Mouse (Mus musculus): ENCODE results near the gene Atg101. TPM values are rescaled to one million over a fixed set of nuclear protein-coding genes. Genes with fewer than 3 reads are reported as not detected.
A peak's percentile ranks its signal among the peaks of the same experiment; 100 is the strongest.

Atg101 gene
- polyA plus RNA-seq, 2 experiments, result 47.2 to 56.0 TPM

DNA sequence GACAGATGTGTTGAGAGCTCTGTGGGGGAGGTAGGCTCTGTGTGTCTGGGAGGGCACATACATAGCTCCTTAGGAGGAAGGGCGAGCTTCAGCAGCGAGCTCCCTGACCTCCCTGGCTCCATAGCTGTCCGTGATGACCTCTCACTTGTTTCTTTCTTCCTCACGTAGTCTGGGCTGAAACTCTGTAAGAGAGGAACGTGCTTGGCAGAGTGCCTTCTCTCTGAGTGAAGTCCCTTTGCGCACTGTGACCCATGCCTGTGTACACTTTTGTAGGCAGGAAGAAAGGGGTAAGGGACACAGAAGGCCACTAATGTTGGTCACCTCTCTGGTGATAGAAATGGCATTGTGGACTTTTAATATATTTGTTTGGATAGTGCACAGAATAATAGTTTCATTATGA is 3.3 kb downstream of the Atg101 start:
- H3K36me3 ChIP-seq (ENCODE audit: control insufficient read depth, insufficient read depth, low read length), result peaks cover 54% of the 10 kb centered on the region
- H3K4me1 ChIP-seq (ENCODE audit: control insufficient read depth, insufficient read depth, low read length), result peaks cover 10% of the 10 kb centered on the region; the same call in 1 of the 2 replicates
- no peak overlapping the region for H3K27ac ChIP-seq (replicated peaks; ENCODE audit: low read depth, low read length)
- no peaks in the 10 kb centered on the region for H3K27me3 ChIP-seq (ENCODE audit: control insufficient read depth, insufficient read depth, low read length)
- WGBS, result 97% methylated on average over 6 of the region's 6 CpGs
- TF ChIP-seq POLR2A (IDR thresholded peaks at IDR 0.05; ENCODE audit: borderline replicate concordance, extremely low read depth, insufficient read depth, insufficient read length), result no peak
- no peak for DNase-seq (ENCODE audit: low spot score)
- no peak overlapping the region for H3K4me3 ChIP-seq (replicated peaks; ENCODE audit: low read length)
- no peaks in the 10 kb centered on the region for H3K9me3 ChIP-seq (ENCODE audit: control insufficient read depth, low read length)
- H3K4me2 ChIP-seq (replicated peaks; ENCODE audit: low read depth, low read length, severe bottlenecking), result no peak overlapping the region
- no peak overlapping the region for H3K9ac ChIP-seq (ENCODE audit: low read depth, low read length, severe bottlenecking)
- ATAC-seq (ENCODE audit: low FRiP score, low read depth), result no peak

DNA sequence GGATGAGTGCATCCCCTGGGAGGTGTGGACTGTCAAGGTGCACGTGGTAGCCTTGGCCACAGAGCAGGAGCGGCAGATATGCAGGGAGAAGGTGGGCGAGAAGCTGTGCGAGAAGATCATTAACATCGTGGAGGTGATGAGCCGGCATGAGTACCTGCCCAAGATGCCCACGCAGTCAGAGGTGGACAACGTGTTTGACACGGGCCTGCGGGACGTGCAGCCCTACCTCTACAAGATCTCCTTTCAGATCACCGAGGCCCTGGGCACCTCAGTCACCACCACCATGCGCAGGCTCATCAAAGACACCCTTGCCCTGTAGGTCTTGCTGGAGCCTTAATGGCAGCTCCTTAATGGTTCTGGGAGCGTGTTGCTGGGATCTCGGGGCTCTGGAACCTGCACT is 6.3 kb downstream of the Atg101 start:
- 96% methylated on average over 15 of the region's 15 CpGs for WGBS
- Histone ChIP-seq H3K36me3 (ENCODE audit: control insufficient read depth, insufficient read depth, low read length) (peaks cover 56% of the 10 kb centered on the region), H3K27ac (replicated peaks; ENCODE audit: low read depth, low read length) (no peak overlapping the region), H3K9ac (ENCODE audit: low read depth, low read length, severe bottlenecking) (no peak overlapping the region), H3K4me1 (ENCODE audit: control insufficient read depth, insufficient read depth, low read length) (peaks cover 8% of the 10 kb centered on the region; the same call in 1 of the 2 replicates), H3K27me3 (ENCODE audit: control insufficient read depth, insufficient read depth, low read length) (no peaks in the 10 kb centered on the region), H3K4me3 (replicated peaks; ENCODE audit: low read length) (no peak overlapping the region), H3K4me2 (replicated peaks; ENCODE audit: low read depth, low read length, severe bottlenecking) (no peak overlapping the region), H3K9me3 (ENCODE audit: control insufficient read depth, low read length) (no peaks in the 10 kb centered on the region)
- TF ChIP-seq POLR2A (IDR thresholded peaks at IDR 0.05; ENCODE audit: borderline replicate concordance, extremely low read depth, insufficient read depth, insufficient read length), result no peak
- DNase-seq (ENCODE audit: low spot score), result no peak
- no peak for ATAC-seq (ENCODE audit: low FRiP score, low read depth)

DNA sequence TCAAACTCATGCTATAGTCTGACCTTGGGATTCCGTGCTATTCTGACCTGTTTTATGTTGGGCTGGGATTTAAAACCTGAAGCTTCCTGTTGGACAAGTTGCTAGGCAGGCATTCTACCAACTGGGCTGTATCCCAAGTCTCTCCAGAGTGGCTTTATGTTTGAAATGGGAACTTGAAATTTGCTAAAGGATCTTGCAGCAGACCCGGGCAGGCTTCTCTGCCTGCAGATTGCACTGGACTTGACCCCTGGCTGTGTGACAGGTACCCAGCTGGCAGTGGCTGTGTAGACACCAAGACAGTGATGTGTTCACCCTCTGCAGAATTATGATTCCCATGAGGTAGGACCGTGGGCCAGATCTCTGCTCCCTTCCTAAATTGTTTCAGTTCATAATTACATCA is 7.9 kb downstream of the Atg101 start:
- Histone ChIP-seq H3K4me2 (replicated peaks; ENCODE audit: low read depth, low read length, severe bottlenecking) (no peak overlapping the region), H3K9ac (ENCODE audit: low read depth, low read length, severe bottlenecking) (no peak overlapping the region), H3K27me3 (ENCODE audit: control insufficient read depth, insufficient read depth, low read length) (no peaks in the 10 kb centered on the region), H3K27ac (replicated peaks; ENCODE audit: low read depth, low read length) (no peak overlapping the region), H3K36me3 (ENCODE audit: control insufficient read depth, insufficient read depth, low read length) (peaks cover 48% of the 10 kb centered on the region), H3K4me1 (ENCODE audit: control insufficient read depth, insufficient read depth, low read length) (peaks cover 7% of the 10 kb centered on the region; the same call in 1 of the 2 replicates), H3K4me3 (replicated peaks; ENCODE audit: low read length) (no peak overlapping the region), H3K9me3 (ENCODE audit: control insufficient read depth, low read length) (no peaks in the 10 kb centered on the region)
- 80% methylated on average over 3 of the region's 3 CpGs for WGBS
- no peak for DNase-seq (ENCODE audit: low spot score)
- no peak for ATAC-seq (ENCODE audit: low FRiP score, low read depth)
- no peak for TF ChIP-seq POLR2A (IDR thresholded peaks at IDR 0.05; ENCODE audit: borderline replicate concordance, extremely low read depth, insufficient read depth, insufficient read length)

DNA sequence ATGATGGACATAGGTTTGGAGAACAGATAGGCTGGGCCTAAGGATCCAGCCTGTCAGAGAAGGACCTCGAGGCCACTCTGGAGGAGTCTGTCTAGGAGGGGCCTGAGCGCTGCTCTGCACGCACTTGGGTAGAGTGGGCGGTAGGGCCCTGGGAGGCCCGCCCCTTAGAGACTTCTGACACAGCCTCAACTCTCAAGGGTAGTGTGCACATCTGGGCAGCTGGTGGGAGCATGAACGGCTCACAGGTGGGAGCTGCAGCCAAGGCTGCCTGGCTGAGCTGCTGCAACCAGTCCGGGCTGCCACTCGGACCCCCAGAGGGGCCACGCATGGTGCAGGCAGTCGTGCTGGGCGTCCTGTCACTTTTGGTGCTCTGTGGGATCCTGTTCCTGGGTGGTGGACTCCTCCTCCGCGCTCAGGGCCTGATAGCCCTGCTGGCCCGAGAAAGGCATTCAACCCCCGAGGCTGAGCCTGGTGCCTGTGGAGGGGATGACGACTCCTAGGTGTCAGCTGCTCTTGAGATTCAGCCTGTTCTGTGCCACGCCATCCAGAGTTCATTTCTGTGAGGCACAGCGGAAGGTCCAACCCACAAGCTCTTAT is 9.1 kb downstream of the Atg101 start, which contains the start of gene 6030408B16Rik:
6030408B16Rik (plus strand) TSS at position 188 of the 597 bp plus-strand sequence.
- Histone ChIP-seq H3K9ac (ENCODE audit: low read depth, low read length, severe bottlenecking) (no peak within 1 kb of the TSS), H3K9me3 (ENCODE audit: control insufficient read depth, low read length) (no peaks in the 10 kb centered on the region), H3K36me3 (ENCODE audit: control insufficient read depth, insufficient read depth, low read length) (peaks cover 37% of the 10 kb centered on the region), H3K4me3 (replicated peaks; ENCODE audit: low read length) (no peak within 1 kb of the TSS), H3K27ac (replicated peaks; ENCODE audit: low read depth, low read length) (peak within 1 kb of the TSS; percentile 8; the same call in 1 of the 2 replicates), H3K27me3 (ENCODE audit: control insufficient read depth, insufficient read depth, low read length) (no peaks in the 10 kb centered on the region), H3K4me2 (replicated peaks; ENCODE audit: low read depth, low read length, severe bottlenecking) (no peak within 1 kb of the TSS), H3K4me1 (ENCODE audit: control insufficient read depth, insufficient read depth, low read length) (peaks cover 7% of the 10 kb centered on the region; the same call in 1 of the 2 replicates)
- ATAC-seq (ENCODE audit: low FRiP score, low read depth), result no peak
- TF ChIP-seq POLR2A (IDR thresholded peaks at IDR 0.05; ENCODE audit: borderline replicate concordance, extremely low read depth, insufficient read depth, insufficient read length), result no peak
- 42% methylated on average over 16 of the region's 18 CpGs for WGBS
- no peak for DNase-seq (ENCODE audit: low spot score)

DNA sequence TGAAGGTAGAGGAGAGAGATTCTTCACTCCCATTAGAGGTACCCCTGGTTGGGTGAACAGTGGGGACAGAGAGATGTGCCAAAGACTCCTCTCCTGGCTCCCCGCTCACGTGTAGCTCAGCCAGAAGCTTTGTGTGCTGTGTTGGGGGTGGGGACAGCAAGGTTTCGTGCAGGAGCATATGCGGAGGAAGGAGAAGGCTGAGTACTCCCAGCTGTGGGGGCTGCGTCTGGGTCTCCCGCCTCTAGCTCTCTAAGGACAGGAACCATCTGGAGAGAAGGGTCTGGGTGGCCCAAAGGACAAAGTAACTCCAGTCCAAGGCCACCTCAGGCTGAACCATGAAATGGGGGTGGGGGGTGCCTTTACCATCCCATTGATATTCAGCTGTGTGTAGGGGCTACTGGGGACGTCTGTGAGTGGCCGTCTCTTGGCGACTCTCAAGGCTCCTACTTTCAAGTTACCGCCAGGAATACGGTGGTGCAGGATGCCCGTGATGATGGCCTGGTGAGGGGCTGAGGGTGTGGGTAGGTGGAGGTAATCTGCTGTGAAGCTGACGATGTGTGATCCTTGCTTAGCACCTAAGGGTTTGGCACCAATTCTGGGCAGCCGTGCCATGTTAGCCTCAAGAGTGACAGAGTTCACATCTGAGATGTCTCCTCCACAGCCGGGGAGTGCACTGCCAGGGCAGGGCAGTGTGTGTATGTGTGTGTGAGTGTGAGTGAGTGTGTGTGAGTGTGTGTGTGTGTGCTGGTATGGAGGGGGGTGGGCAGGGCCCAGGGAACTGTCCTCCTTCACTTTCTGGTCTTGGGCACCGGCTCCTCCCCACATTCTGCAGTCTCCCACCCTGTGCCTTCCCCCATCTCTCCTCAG is 10.2 kb downstream of the Atg101 start:
- Histone ChIP-seq H3K4me2 (replicated peaks; ENCODE audit: low read depth, low read length, severe bottlenecking) (no peak overlapping the region), H3K27ac (replicated peaks; ENCODE audit: low read depth, low read length) (no peak overlapping the region; the same call in 1 of the 2 replicates), H3K9ac (ENCODE audit: low read depth, low read length, severe bottlenecking) (no peak overlapping the region), H3K27me3 (ENCODE audit: control insufficient read depth, insufficient read depth, low read length) (no peaks in the 10 kb centered on the region), H3K4me1 (ENCODE audit: control insufficient read depth, insufficient read depth, low read length) (peaks cover 7% of the 10 kb centered on the region; the same call in 1 of the 2 replicates), H3K9me3 (ENCODE audit: control insufficient read depth, low read length) (no peaks in the 10 kb centered on the region), H3K36me3 (ENCODE audit: control insufficient read depth, insufficient read depth, low read length) (peaks cover 27% of the 10 kb centered on the region), H3K4me3 (replicated peaks; ENCODE audit: low read length) (no peak overlapping the region)
- TF ChIP-seq POLR2A (IDR thresholded peaks at IDR 0.05; ENCODE audit: borderline replicate concordance, extremely low read depth, insufficient read depth, insufficient read length), result no peak
- WGBS, result 50% methylated on average over 15 of the region's 16 CpGs
- DNase-seq (ENCODE audit: low spot score) (no peak), ATAC-seq (ENCODE audit: low FRiP score, low read depth) (no peak; the same call in 1 of the 2 replicates)

Measured in limb, embryonic 14.5 days (tissue).